Mouse (Mus musculus): ENCODE measurements around the gene Sc5d. TPM values are rescaled to one million over a fixed set of nuclear protein-coding genes. Genes with fewer than 3 reads are reported as not detected.

Sc5d gene
- polyA plus RNA-seq, 1 experiment from 2014 or later = 46.0 TPM

DNA sequence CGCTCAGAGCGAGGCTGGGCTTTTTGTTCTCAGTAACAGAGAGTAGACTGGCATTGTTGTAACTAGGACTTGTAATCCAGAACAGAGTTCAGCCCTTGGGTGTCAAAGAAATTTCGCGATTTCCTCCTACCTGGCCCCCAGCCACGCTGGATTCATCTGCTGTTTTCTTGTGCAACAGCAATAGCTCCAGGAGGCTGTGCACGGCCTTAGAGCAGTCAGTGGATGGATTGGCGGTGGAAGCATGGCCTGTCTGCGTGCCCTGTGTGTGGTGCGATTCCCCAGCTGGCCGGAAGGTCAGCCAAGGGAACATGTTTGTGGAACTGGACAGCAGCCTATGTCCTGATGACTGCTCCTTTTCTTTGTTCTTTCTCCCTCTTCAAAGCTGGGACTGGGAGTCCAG, 46.4 kb downstream of the Sc5d start:
- WGBS = 80% methylated on average over 10 of the region's 10 CpGs

DNA sequence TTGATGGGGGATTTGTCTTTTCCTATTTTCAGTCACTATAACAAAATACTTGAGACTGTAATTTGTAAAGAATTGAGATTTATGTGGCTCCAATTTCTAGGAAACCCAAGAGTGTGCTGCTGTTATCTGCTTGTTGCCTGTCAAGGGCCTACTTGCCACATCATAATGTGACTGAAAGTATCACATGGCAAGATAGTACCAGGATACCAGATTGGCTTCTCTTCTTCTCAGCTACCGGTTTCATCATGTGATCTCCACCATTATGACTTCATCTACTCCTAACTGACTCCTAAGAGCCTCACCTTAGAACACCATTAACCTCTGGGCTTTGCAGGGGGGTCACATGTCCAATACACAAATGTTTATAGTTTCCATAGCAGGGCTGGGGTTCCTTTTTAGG, 49.9 kb downstream of the Sc5d start:
- H3K4me1 ChIP-seq (replicated peaks) = peaks cover 6% of the 10 kb centered on the region
- no peak overlapping the region for H3K9ac ChIP-seq (replicated peaks)
- H3K4me3 ChIP-seq (replicated peaks) = no peak overlapping the region
- H3K9me3 ChIP-seq = no peaks in the 10 kb centered on the region
- no peaks in the 10 kb centered on the region for H3K36me3 ChIP-seq
- H3K27ac ChIP-seq = no peak overlapping the region
- H3K27me3 ChIP-seq = peaks cover 43% of the 10 kb centered on the region
- no peak for ATAC-seq (ENCODE audit: insufficient number of reproducible peaks, insufficient read depth, low FRiP score, low TSS enrichment, low read depth)
- H3K4me2 ChIP-seq = no peak overlapping the region
- WGBS = 71% methylated on average over 1 of the region's 1 CpGs

More for the DNA sequence above, 46.4 kb downstream of the Sc5d start:
- Histone ChIP-seq H3K9me3 (no peaks in the 10 kb centered on the region), H3K4me1 (replicated peaks) (peaks cover 12% of the 10 kb centered on the region), H3K4me3 (replicated peaks) (no peak overlapping the region), H3K27me3 (peaks cover 60% of the 10 kb centered on the region), H3K9ac (replicated peaks) (no peak overlapping the region), H3K27ac (no peak overlapping the region), H3K4me2 (no peak overlapping the region), H3K36me3 (no peaks in the 10 kb centered on the region)
- no peak for ATAC-seq (ENCODE audit: insufficient number of reproducible peaks, insufficient read depth, low FRiP score, low TSS enrichment, low read depth)

DNA sequence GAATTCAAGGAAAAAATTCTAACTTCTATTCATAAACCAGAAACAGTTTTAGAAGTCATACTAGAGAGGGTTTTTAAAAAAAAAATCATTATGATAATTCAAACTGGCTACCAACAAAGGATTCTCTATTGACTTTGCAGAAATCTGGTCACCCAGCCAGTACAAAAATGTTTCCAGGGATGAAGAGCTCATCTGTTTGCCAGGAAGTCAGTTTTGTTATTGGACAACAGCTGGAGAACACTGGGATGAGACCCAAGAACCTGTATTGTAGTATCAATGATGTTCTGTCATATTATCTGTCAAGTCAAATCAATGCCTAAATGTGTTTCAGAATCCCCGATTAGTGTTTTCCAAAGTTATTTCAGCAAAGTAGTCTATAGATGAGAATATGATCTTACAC, 50.9 kb downstream of the Sc5d start:
- H3K27ac ChIP-seq = no peak overlapping the region
- no peak for ATAC-seq (ENCODE audit: insufficient number of reproducible peaks, insufficient read depth, low FRiP score, low TSS enrichment, low read depth)
- H3K36me3 ChIP-seq = no peaks in the 10 kb centered on the region
- no peak overlapping the region for H3K4me2 ChIP-seq
- H3K9ac ChIP-seq (replicated peaks) = no peak overlapping the region
- no peaks in the 10 kb centered on the region for H3K4me1 ChIP-seq (replicated peaks)
- 92% methylated on average over 1 of the region's 1 CpGs for WGBS
- H3K27me3 ChIP-seq = peaks cover 39% of the 10 kb centered on the region
- no peak overlapping the region for H3K4me3 ChIP-seq (replicated peaks)
- no peaks in the 10 kb centered on the region for H3K9me3 ChIP-seq

DNA sequence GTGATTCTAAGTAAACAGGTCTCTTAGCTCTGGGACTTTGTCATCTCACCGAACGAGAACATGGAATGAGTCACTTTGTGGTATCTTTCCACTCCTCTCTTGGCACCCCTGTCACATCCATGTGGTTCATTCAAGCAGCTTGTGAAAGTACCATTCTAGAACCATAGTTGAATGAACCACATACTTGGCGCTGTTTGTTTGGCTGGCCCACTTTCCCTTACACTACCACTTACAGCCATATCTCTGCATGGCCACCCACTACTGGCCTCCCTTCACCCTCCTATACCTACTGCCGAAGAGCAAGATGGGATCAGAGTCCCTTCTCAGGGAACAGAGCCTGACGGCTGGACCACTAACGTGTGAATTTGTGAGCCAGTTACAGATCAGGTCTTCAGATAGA, 54.4 kb downstream of the Sc5d start:
- no peak overlapping the region for H3K4me3 ChIP-seq (replicated peaks)
- no peak for ATAC-seq (ENCODE audit: insufficient number of reproducible peaks, insufficient read depth, low FRiP score, low TSS enrichment, low read depth)
- H3K9ac ChIP-seq (replicated peaks) = no peak overlapping the region
- no peak overlapping the region for H3K4me2 ChIP-seq
- H3K4me1 ChIP-seq (replicated peaks) = 0 out of 2 replicates have a peak, but pooled peaks cover 5% of the 10 kb centered on the region
- no peak overlapping the region for H3K27ac ChIP-seq
- H3K9me3 ChIP-seq = no peaks in the 10 kb centered on the region
- H3K36me3 ChIP-seq = no peaks in the 10 kb centered on the region
- H3K27me3 ChIP-seq = peaks cover 16% of the 10 kb centered on the region
- 90% methylated on average over 6 of the region's 6 CpGs for WGBS

DNA sequence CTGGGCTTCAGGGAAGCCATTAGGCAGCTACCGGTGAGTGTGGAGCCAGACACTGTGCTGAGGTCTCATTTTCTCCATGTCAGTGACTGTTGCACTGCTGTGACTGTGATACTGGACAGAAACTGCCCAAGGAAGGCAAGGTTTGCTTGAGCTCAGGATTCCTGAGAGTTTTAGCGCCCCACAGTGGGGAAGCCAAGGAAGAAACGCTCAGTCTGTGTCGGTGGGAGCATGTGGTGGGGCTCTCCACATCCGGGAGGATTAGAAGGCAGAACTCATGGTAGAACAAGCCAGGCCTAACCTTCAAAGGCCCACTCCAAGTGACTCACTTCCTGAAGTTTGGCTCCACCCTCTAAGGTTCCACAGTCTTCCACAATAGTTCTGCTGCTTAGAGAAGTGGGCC, 55.6 kb downstream of the Sc5d start:
- Histone ChIP-seq H3K27ac (no peak overlapping the region), H3K27me3 (peaks cover 7% of the 10 kb centered on the region), H3K36me3 (no peaks in the 10 kb centered on the region), H3K4me3 (replicated peaks) (no peak overlapping the region), H3K9me3 (no peaks in the 10 kb centered on the region), H3K4me1 (replicated peaks) (0 out of 2 replicates have a peak, but pooled peaks cover 5% of the 10 kb centered on the region), H3K4me2 (no peak overlapping the region), H3K9ac (replicated peaks) (no peak overlapping the region)
- 35% methylated on average over 5 of the region's 5 CpGs for WGBS
- ATAC-seq (ENCODE audit: insufficient number of reproducible peaks, insufficient read depth, low FRiP score, low TSS enrichment, low read depth) = no peak

DNA sequence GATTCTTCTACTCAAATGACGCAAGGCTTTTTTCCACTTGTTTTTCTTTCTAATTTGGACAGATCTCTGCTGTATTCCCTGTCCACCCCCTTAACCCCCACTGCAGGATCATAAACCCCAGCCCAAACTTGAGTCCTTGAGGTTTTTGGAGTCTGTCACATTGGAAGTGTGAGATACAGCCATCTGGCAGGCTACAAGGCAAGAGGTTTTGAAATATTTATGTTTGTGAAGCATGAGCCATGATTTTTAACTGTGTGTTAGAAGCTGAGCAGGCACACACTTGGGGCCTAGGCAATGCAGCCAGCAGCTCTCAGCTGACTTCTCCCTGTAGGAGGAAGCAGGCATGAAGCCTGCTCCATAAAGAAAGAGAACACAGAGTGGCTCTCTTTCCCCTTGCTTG, 57.3 kb downstream of the Sc5d start:
- no peak overlapping the region for H3K4me3 ChIP-seq (replicated peaks)
- WGBS = 75% methylated on average over 1 of the region's 1 CpGs
- H3K36me3 ChIP-seq = no peaks in the 10 kb centered on the region
- ATAC-seq (ENCODE audit: insufficient number of reproducible peaks, insufficient read depth, low FRiP score, low TSS enrichment, low read depth) = no peak
- H3K9ac ChIP-seq (replicated peaks) = no peak overlapping the region
- no peak overlapping the region for H3K4me2 ChIP-seq
- H3K27me3 ChIP-seq = peaks cover 5% of the 10 kb centered on the region; the same call in 1 of the 2 replicates
- peak overlapping the region; percentile 70 for H3K27ac ChIP-seq
- H3K9me3 ChIP-seq = no peaks in the 10 kb centered on the region
- 0 out of 2 replicates have a peak, but pooled peaks cover 5% of the 10 kb centered on the region for H3K4me1 ChIP-seq (replicated peaks)

DNA sequence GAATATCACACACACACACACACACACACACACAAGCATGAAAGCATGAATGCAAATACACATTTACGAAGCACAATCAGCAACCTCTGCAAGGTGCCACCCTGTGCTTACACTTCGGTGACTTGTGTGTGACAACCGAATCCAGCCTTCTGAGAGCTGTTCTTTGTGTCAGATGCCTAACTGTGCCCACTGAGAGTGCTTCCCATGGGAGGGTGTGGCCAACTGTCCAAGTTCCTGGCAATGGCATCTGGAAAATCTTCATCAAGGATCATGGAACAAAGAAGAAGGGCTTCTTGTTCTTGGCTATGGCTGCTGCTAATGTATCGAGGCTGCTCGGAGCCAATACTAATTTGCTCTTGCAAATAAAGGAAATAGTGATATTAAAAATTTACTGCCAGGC, 61.8 kb downstream of the Sc5d start:
- Histone ChIP-seq H3K36me3 (no peaks in the 10 kb centered on the region), H3K9me3 (no peaks in the 10 kb centered on the region), H3K27ac (no peak overlapping the region), H3K4me2 (no peak overlapping the region), H3K9ac (replicated peaks) (no peak overlapping the region), H3K4me1 (replicated peaks) (0 out of 2 replicates have a peak, but pooled peaks cover 4% of the 10 kb centered on the region), H3K4me3 (replicated peaks) (no peak overlapping the region), H3K27me3 (0 out of 2 replicates have a peak, but pooled peaks cover 2% of the 10 kb centered on the region)
- 85% methylated on average over 5 of the region's 5 CpGs for WGBS
- no peak for ATAC-seq (ENCODE audit: insufficient number of reproducible peaks, insufficient read depth, low FRiP score, low TSS enrichment, low read depth)

Other genes starting within 250 kb of the Sc5d start
- 4.6 and 5.5 TPM in 2 replicates for gene Sorl1, start 140.0 kb downstream of the Sc5d start, polyA plus RNA-seq (2016; fragmentation: Nextera tagmentation; extraction: Ambion mirVana)
- gene Tecta, start 135.7 kb upstream of the Sc5d start, polyA plus RNA-seq (2016; fragmentation: Nextera tagmentation; extraction: Ambion mirVana) = 0.09 and 0.22 TPM in 2 replicates
- gene Tbcel, start 243.6 kb upstream of the Sc5d start, polyA plus RNA-seq (2016; fragmentation: Nextera tagmentation; extraction: Ambion mirVana) = 5.1 and 5.3 TPM in 2 replicates